Mouse (Mus musculus): Measurements from ENCODE around the gene Mmp28. TPM values are rescaled to one million over a fixed set of nuclear protein-coding genes. Genes with fewer than 3 reads are reported as not detected.

The Mmp28 gene
- polyA plus RNA-seq, 1 experiment: 0.52 TPM

DNA sequence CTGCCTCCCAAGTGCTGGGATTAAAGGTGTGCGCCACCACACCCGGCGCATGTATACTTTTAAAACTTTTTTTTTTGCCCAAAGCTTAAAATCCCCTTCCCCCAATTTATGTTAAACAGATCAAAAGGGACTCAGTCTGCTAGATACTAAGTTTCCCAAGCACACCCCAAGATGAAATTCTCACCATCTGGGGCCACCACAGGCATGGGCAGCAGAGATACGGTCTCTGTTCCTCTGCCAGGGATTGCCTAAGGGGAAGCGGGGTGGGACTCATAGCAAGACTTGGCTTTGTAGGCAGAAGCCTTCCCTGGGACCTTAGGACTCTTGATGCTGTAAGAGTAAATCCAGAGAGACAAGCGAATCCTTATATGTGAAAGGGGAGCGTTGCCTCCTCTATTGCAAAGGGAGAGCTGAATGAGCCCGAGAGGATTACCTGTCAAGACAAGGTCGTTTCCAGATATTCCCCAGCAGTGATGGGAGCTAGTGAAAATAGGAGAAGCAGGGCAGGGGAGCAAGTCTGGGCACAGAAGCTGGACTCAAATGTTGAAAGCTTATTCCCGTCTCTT is 1.3 kb downstream of the Mmp28 start:
- Histone ChIP-seq H3K4me3 (ENCODE audit: low read depth, low read length) (no peak overlapping the region), H3K36me3 (ENCODE audit: control insufficient read depth, insufficient read depth, low read length, poor library complexity, severe bottlenecking) (no peaks in the 10 kb centered on the region), H3K27me3 (ENCODE audit: control insufficient read depth, insufficient read depth, low read length, poor library complexity, severe bottlenecking) (peaks cover 3% of the 10 kb centered on the region; the same call in 1 of the 2 replicates)

DNA sequence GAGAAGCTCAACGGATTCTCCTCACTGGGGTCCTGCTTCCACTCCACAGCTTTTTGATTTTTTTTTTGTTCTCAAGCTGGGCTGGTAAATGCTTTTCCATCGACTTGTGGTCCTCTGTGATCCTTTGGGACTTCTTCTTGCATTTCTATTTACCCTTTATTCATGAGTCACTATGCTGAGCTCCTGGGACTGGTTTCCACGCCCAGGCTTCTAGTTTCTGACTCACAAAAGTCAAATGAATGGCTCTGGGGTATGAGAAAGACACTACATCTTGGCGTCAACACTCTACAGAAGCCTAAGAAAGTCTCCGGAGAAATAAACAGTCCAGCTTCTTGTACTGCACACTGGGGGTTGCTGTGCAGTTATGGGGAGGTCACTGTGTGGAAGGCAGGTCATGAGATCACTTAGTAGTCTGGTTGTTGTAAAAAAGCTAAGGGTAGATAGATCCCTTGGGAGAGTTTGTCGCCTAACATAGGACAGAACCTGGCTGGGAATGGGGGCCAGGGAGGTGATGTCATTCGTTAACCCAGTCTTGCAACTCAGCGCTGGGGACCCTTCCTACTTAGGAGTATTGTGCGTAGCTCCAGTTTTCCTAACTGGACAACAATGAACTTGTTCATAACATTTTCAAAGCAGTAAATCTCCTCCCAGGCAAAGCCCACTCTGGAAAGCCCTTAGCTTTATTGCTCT is 4.8 kb downstream of the Mmp28 start:
- Histone ChIP-seq H3K27ac (ENCODE audit: insufficient read depth, low read length) (no peak overlapping the region), H3K36me3 (ENCODE audit: control insufficient read depth, insufficient read depth, low read length, poor library complexity, severe bottlenecking) (no peaks in the 10 kb centered on the region), H3K27me3 (ENCODE audit: control insufficient read depth, insufficient read depth, low read length, poor library complexity, severe bottlenecking) (no peaks in the 10 kb centered on the region; the same call in 1 of the 2 replicates), H3K4me3 (ENCODE audit: low read depth, low read length) (no peak overlapping the region), H3K9ac (ENCODE audit: low read depth, poor library complexity, severe bottlenecking) (no peak overlapping the region), H3K9me3 (replicated peaks; ENCODE audit: control insufficient read depth, insufficient read depth, low read length, poor library complexity, severe bottlenecking) (no peaks in the 10 kb centered on the region), H3K4me1 (ENCODE audit: control insufficient read depth, insufficient read depth, low read length) (no peaks in the 10 kb centered on the region)
- TF ChIP-seq CTCF (IDR thresholded peaks at IDR 0.05; ENCODE audit: low read depth, low read length): no peak
- TF ChIP-seq POLR2A (IDR thresholded peaks at IDR 0.05; ENCODE audit: insufficient read depth, low read length): no peak
- no peak for TF ChIP-seq EP300 (IDR thresholded peaks at IDR 0.05; ENCODE audit: insufficient read depth, low read depth, low read length)

More for the DNA sequence above, 1.3 kb downstream of the Mmp28 start:
- H3K4me1 ChIP-seq (ENCODE audit: control insufficient read depth, insufficient read depth, low read length): peaks cover 2% of the 10 kb centered on the region
- H3K27ac ChIP-seq (ENCODE audit: insufficient read depth, low read length): no peak overlapping the region
- H3K9ac ChIP-seq (ENCODE audit: low read depth, poor library complexity, severe bottlenecking): no peak overlapping the region
- H3K9me3 ChIP-seq (replicated peaks; ENCODE audit: control insufficient read depth, insufficient read depth, low read length, poor library complexity, severe bottlenecking): no peaks in the 10 kb centered on the region
- TF ChIP-seq CTCF (IDR thresholded peaks at IDR 0.05; ENCODE audit: low read depth, low read length): no peak
- no peak for TF ChIP-seq EP300 (IDR thresholded peaks at IDR 0.05; ENCODE audit: insufficient read depth, low read depth, low read length)
- TF ChIP-seq POLR2A (IDR thresholded peaks at IDR 0.05; ENCODE audit: insufficient read depth, low read length): no peak

DNA sequence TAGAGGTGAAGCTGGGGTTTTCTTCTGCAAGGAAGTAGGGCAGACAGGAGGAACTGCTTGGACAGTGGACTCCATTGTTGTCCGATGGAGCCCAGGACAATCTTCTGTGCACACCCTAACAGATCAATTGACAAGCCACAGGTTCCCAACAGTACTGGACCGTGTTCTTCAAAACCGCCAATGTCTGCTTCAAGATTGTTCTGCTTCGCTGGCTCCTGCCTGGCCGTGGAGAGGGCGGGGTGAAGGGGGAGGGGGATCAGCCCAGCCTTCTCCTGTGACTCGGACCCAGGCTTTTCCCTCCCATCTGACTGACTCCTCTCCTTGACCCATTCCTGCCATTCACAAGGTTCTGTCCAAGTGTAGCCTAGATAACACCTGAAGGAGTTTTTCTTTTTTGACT is 5.6 kb downstream of the Mmp28 start:
- H3K27ac ChIP-seq (ENCODE audit: insufficient read depth, low read length): no peak overlapping the region
- H3K9ac ChIP-seq (ENCODE audit: low read depth, poor library complexity, severe bottlenecking): no peak overlapping the region
- H3K27me3 ChIP-seq (ENCODE audit: control insufficient read depth, insufficient read depth, low read length, poor library complexity, severe bottlenecking): no peaks in the 10 kb centered on the region; the same call in 1 of the 2 replicates
- no peak overlapping the region for H3K4me3 ChIP-seq (ENCODE audit: low read depth, low read length)
- H3K36me3 ChIP-seq (ENCODE audit: control insufficient read depth, insufficient read depth, low read length, poor library complexity, severe bottlenecking): no peaks in the 10 kb centered on the region
- TF ChIP-seq CTCF (IDR thresholded peaks at IDR 0.05; ENCODE audit: low read depth, low read length): no peak
- no peaks in the 10 kb centered on the region for H3K4me1 ChIP-seq (ENCODE audit: control insufficient read depth, insufficient read depth, low read length)
- no peaks in the 10 kb centered on the region for H3K9me3 ChIP-seq (replicated peaks; ENCODE audit: control insufficient read depth, insufficient read depth, low read length, poor library complexity, severe bottlenecking)

DNA sequence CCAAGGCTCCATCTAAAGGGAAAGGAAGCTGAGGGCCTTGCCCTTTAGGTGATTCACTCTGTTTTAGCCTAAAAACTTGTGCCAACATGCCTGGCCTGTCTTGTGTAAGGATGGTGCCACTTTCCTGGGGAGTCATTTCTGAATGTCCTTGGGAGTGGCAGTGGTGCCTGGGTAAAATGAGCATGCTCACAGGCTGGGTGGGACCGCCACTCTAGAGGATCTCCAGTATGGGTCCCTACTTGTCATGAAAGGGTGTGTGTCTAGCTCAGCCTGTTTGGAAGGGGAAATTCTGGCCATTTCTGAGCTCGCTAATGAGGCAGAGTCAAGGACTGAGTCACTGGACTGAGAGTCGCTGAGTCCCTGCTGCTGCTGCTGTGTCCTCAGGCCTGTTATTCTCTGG is 7.3 kb downstream of the Mmp28 start:
- H3K27ac ChIP-seq (ENCODE audit: insufficient read depth, low read length): no peak overlapping the region
- no peaks in the 10 kb centered on the region for H3K27me3 ChIP-seq (ENCODE audit: control insufficient read depth, insufficient read depth, low read length, poor library complexity, severe bottlenecking)
- H3K4me1 ChIP-seq (ENCODE audit: control insufficient read depth, insufficient read depth, low read length): no peaks in the 10 kb centered on the region

DNA sequence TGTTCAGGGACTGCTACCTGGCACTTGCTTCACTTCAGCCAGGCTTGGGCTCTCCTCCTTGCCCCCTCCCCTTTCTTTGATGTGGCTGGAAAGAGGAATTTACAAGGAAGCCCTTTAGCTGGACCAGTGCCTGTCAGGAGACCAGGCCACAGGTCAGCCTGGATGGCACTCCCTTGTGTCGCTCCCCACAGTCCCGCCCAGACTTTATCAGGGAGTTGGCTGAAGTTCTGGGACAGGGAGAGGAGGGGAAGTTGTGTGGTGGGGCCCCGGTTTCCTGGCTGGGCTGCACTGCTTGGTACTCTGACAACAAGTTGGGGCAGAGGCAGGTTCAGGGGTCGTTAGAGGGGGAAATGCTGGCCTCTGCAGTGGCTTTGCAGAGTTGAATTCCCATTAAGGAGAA is 8.3 kb downstream of the Mmp28 start:
- Histone ChIP-seq H3K9me3 (replicated peaks; ENCODE audit: control insufficient read depth, insufficient read depth, low read length, poor library complexity, severe bottlenecking) (no peaks in the 10 kb centered on the region), H3K27ac (ENCODE audit: insufficient read depth, low read length) (no peak overlapping the region), H3K27me3 (ENCODE audit: control insufficient read depth, insufficient read depth, low read length, poor library complexity, severe bottlenecking) (no peaks in the 10 kb centered on the region), H3K36me3 (ENCODE audit: control insufficient read depth, insufficient read depth, low read length, poor library complexity, severe bottlenecking) (no peaks in the 10 kb centered on the region), H3K9ac (ENCODE audit: low read depth, poor library complexity, severe bottlenecking) (no peak overlapping the region), H3K4me1 (ENCODE audit: control insufficient read depth, insufficient read depth, low read length) (no peaks in the 10 kb centered on the region), H3K4me3 (ENCODE audit: low read depth, low read length) (no peak overlapping the region)
- no peak for TF ChIP-seq POLR2A (IDR thresholded peaks at IDR 0.05; ENCODE audit: insufficient read depth, low read length)
- TF ChIP-seq CTCF (IDR thresholded peaks at IDR 0.05; ENCODE audit: low read depth, low read length): no peak
- no peak for TF ChIP-seq EP300 (IDR thresholded peaks at IDR 0.05; ENCODE audit: insufficient read depth, low read depth, low read length)

More for the DNA sequence above, 7.3 kb downstream of the Mmp28 start:
- Histone ChIP-seq H3K36me3 (ENCODE audit: control insufficient read depth, insufficient read depth, low read length, poor library complexity, severe bottlenecking) (no peaks in the 10 kb centered on the region), H3K9ac (ENCODE audit: low read depth, poor library complexity, severe bottlenecking) (no peak overlapping the region), H3K9me3 (replicated peaks; ENCODE audit: control insufficient read depth, insufficient read depth, low read length, poor library complexity, severe bottlenecking) (no peaks in the 10 kb centered on the region), H3K4me3 (ENCODE audit: low read depth, low read length) (no peak overlapping the region)
- no peak for TF ChIP-seq EP300 (IDR thresholded peaks at IDR 0.05; ENCODE audit: insufficient read depth, low read depth, low read length)
- no peak for TF ChIP-seq POLR2A (IDR thresholded peaks at IDR 0.05; ENCODE audit: insufficient read depth, low read length)
- no peak for TF ChIP-seq CTCF (IDR thresholded peaks at IDR 0.05; ENCODE audit: low read depth, low read length)

DNA sequence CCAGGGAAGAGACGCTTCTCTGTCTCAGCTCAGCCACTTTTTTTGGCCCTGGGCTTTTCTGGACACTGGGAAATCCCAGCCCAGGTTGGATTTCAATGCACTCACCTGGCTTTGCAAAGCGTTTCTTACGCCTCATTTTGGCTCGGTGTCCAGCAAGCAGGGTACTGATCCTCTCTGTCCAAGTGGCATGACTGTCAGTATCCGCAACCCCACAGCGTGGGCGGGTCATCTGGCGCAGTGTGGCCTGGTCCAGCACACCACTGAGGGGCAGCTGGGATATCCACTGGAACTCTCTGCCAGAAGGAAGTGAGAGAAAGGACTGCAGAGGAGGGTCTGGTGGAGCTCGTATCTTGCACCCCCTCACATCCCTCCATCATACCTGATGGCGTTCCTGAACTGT is 11.6 kb downstream of the Mmp28 start:
- Histone ChIP-seq H3K4me1 (ENCODE audit: control insufficient read depth, insufficient read depth, low read length) (peaks cover 10% of the 10 kb centered on the region), H3K9me3 (replicated peaks; ENCODE audit: control insufficient read depth, insufficient read depth, low read length, poor library complexity, severe bottlenecking) (no peaks in the 10 kb centered on the region), H3K27ac (ENCODE audit: insufficient read depth, low read length) (no peak overlapping the region), H3K36me3 (ENCODE audit: control insufficient read depth, insufficient read depth, low read length, poor library complexity, severe bottlenecking) (no peaks in the 10 kb centered on the region), H3K9ac (ENCODE audit: low read depth, poor library complexity, severe bottlenecking) (no peak overlapping the region), H3K4me3 (ENCODE audit: low read depth, low read length) (no peak overlapping the region), H3K27me3 (ENCODE audit: control insufficient read depth, insufficient read depth, low read length, poor library complexity, severe bottlenecking) (no peaks in the 10 kb centered on the region)
- no peak for TF ChIP-seq POLR2A (IDR thresholded peaks at IDR 0.05; ENCODE audit: insufficient read depth, low read length)
- no peak for TF ChIP-seq CTCF (IDR thresholded peaks at IDR 0.05; ENCODE audit: low read depth, low read length)
- TF ChIP-seq EP300 (IDR thresholded peaks at IDR 0.05; ENCODE audit: insufficient read depth, low read depth, low read length): no peak

All from ES-Bruce4 (cell line).